Mouse (Mus musculus): ENCODE measurements at regions not wholly inside any gene's neighbourhood (a gene's known extent, or its start where the extent isn't known, plus 50 kb on each side); places are given as distances from the start of the nearest gene placed in this dataset.

DNA sequence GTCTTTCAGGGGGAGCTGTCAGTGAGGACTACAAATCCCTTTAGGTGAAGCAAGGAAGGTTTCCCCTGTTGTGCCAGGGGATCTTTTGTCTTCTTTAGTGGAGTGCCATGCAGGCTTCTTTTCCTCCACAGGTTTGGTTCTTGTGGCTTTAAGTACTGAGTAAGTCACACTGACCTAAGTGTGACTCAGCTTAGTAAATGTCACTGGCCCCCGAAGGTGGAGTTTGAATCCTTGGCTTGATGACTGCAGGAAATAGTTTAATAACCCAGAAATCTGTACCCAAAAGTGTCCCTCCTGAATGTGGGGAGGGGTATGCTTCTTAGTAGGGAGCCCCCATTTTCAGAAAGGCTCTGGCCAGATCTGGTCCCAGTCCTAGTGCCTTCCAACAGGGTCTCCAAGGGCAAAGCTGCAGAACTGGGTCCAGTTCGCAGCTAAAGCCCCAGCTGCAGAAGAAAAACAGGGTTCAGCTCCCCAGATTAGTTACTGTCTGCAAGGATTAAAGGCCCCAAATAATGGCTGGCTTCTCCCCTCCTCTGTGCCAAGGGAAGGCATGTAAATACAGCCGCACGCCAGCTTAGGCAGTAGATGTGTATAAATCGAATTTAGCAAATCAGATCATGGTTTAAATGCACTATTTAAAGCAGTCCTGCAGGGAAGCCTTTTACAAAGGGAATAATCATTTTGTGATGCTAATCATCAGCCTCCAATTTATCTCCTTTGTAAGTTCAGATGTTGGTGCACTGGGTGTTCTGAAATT, 51.6 kb upstream of the Polg start:
- no peak for DNase-seq

DNA sequence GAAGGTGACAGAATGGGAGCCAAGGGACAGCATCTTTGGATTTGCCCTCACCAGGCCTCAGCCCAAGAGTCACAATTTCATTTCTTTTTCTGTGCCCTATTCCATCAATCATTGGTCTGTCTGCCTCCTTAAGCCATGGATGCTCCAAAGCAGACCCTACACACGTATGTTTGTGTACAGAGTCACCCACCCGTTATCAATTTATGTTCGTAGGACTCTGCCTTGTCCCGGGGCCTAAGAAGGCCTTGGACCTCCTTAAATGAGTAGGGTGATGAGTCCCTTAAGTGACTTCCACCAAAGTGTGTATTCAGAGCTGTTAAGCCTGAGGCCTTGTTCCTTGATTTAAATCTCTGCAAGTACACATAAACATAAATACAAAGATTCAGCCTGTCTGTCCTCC, 50.1 kb upstream of the Polg start:
- DNase-seq: no peak
